Mouse (Mus musculus) brain, embryonic 18.5 days (tissue): ENCODE measurements around the gene Coro1c.

Experiments
- DNase-seq: peaks from one replicate; pipeline ENCODE4 v3.0.0-alpha.2; 2012; ENCODE audit warnings: low read depth, low spot score

The Coro1c gene

GRCm38 (mm10) chr5:113885623-113886022, 22.9 kb downstream of the Coro1c start:
- DNase-seq: no peak

DNA sequence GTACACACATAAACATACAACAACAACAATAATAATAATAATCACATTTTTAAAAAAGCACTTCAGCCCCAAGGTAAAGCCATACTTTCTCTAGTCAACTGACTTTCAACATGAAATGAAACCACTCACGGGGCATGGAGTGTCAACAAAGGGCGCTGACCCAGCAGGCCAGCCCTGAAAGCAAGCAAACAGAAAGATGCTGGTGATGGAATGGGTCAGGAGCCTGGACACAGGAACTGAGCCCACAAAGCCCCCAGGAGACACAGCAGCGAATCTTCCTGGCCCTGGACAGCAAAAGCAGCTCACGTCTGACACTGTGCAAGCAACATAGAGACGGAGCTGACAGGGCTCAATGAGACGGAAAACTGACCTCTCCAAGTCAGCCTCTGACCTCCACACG, 23.8 kb downstream of the Coro1c start:
- DNase-seq: no peak

DNA sequence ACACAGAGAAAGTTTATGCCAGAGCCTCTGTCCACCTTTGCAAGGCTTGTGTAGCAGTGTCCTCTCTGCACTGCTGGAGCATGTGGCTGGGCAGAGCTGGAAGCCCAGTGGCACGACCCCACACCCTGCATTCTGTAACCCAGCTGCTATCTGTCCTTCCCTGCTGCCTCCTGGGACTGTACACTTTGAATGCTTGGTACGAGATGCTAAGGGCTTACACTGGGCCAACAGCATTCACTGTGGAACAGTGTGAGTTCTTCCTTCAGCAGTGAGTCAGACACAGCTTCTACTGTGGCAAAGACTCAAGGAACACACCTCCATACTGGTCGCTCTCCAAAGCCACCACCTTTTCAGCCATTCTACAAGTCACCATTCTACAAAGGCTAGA, 25.2 kb downstream of the Coro1c start:
- DNase-seq: no peak

DNA sequence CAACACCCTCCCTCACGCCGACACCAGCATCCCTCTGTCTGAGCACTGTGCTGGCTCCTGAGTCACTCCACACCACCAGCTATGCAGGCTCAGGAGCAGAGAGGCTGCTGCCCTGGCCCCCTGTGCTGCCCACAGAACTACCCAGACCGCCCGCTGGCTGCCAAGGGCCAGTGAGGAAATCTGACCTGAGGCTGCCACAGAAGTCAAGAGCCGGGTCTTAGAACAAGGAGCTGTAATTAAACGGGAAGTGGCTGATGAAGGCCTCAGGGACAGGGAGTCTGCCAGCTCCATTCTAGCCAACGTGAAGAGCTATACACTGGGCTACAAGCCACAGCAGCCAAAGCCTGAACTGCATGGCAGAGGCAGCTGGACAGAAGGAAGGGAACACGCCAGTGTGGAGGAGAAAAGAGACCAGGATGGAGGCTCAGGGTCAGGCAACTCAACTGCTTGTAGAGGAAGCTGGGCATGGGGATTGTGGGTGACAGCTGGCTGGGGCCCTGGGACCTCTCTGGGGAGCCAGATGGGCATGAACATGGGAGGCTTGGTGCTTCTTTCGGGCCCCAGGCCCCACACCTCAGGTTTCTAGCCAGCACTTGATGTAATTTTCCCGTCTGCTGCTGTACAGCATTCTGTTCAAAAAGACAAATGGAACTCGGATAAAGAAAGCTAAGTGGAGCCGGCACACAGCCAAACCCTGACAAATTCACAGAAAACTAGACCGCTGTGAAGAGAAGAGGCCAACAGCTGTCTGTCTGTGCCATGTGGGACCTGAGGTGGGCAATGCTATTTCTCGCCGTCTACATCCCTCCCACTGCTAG, 25.8 kb downstream of the Coro1c start:
- no peak for DNase-seq

- no peak for DNase-seq
Observed at GRCm38 (mm10) chr5:113881136-113881535, 27.4 kb downstream of the Coro1c start.

DNA sequence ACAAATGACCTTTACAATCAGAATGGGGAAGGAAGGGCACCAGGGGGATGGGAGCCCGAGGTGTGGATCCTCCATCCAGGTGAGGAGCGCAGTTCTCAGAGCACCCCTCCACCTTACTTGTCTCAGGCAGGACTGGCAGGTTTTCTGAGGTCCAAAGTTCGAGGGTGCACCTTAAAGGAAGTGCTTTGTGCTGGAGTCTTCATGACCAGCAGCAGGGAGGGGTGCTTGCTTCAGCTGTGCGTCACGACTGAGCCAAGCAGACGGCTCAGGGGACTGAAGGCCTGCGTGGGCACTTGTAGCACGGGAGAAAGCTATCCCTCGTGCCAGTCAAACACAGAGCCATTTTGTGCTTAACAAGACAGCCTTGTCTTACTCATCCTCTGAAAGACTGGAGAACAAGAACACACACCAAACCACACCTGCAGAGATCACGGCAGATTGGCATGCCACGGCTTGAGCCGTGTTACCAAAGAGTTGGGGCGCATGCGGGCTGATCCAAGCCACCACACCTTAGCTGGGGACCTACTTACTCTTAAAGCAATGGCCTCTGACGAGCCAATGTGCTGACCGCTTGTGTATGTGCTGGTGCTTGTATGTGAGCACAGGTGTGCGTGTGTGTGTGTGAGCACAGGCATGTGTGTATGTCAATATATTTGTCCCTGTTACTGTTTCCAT, 29.5 kb downstream of the Coro1c start:
- DNase-seq: no peak

DNA sequence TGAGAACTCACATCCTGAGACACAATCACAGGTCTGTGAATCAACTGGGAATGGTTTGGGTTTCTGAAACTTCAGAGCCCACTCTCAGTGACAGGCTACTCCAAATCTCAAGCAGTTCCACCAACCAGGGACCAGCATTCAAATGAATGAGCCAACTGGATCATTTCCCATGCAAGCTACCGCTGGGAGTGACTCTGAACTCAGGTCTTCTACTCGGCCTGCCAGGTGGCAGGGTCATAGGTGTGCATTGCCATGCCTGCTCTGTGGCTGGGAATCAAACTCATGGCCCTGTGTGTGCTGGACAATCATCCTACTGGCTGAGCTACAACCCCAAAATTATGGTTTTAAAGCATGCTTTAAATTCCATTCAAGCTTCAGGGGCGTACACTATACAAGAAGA, 31.0 kb downstream of the Coro1c start:
- no peak for DNase-seq

- DNase-seq: no peak
Observed at GRCm38 (mm10) chr5:113876176-113876575, 32.4 kb downstream of the Coro1c start.

DNA sequence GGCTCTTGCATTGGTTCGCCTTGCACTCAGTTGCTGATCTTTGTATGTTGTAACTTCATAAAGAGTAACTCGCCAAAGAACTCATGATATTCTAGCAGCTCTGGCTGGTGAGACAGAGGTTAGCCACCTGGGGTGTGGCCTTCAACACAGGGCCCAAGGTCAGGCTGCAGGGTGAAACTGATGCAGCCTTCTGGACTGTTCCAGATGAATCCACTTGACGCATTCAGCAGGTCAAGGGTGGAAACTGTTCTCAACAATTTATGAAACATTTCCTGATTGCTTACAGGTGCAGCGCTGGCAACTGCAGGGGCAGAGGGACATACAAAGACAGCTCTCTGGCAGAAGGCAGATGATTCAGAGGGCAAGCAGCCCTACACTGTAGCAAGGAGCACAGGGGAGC, 32.9 kb downstream of the Coro1c start:
- DNase-seq: no peak

- DNase-seq: no peak
Observed at GRCm38 (mm10) chr5:113874063-113875024, 34.2 kb downstream of the Coro1c start.

DNA sequence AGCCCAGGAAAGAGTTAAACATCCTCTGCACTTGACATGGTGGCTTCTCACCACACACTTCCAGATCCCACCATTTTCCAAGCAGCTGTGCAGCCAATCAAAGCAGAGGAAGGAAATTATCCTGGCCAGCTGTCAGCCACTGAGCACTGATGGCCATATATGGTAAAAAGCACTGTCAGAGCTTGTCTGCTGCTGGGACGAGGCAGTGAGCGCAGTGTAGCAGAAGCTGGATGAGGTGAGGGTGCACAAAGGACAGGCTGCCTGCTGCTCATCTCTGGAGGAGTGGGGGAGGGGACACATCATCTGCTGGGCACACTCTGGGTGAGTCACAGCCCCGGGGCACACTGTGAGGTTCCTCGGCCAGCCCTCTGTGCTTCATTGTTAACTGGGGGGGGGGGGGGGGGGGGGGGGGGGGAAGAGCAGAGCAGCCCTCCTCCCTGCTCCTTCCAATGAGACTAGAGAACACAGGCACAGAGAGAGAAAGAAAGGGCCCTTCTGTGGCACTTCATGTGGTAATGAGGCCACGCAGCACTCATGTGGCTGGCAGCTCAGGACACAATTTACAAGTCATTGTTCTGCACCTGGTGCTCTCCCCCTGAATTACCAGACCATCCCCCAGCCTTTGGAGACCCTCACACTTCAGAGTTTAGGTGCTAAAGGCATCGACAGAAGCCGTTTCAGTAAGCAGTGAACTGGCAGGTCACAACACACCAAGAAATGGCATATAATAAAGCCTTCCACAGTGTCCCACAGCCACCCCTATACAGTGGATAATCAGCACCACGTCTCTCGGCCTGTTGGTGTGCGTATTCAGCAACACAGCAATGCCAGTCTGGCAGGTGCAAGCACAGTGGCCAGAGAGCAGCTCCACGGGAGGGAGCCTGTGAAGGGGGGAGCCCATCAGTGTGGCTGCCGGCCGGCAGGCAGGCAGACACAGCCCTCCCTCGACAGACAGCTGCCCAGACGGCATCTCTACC, 35.3 kb downstream of the Coro1c start:
- peak; percentile 76 for DNase-seq

DNA sequence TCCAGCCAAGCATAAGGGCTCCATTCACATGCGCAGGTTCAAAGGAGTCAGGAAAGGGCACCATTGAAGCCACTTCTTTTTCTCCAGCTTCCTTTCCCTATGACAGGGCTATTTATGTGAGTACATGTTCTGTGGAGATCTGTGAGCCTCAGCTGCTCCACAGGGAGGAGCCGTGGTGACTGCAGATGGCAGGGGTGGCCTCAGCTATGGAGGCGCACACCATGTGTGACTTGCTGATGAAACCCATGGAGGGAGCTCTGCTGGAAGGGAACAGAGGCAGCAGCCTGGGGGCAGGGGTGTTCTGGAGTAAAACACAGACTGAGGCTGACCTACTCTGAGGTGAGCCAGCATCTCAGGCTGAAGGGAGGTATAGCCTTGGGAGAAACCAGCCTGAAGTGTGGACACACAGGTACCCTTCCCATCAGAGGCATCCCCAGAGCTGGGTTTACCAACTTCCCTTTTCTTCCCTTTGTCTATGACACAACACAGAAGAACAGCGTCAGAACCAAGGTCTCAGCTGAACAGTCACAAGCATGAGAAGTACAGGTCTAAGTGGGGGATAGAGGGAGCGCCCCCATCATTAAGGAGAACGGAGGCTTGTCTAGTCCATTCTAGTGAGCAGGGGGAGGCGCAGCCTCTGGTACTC, 36.5 kb downstream of the Coro1c start:
- no peak for DNase-seq

GRCm38 (mm10) chr5:113870393-113871040, 38.0 kb downstream of the Coro1c start:
- DNase-seq: no peak

- no peak for DNase-seq
Observed at GRCm38 (mm10) chr5:113869132-113869531, 39.4 kb downstream of the Coro1c start.

- DNase-seq: no peak
Observed at GRCm38 (mm10) chr5:113864992-113865391, 43.6 kb downstream of the Coro1c start.

DNA sequence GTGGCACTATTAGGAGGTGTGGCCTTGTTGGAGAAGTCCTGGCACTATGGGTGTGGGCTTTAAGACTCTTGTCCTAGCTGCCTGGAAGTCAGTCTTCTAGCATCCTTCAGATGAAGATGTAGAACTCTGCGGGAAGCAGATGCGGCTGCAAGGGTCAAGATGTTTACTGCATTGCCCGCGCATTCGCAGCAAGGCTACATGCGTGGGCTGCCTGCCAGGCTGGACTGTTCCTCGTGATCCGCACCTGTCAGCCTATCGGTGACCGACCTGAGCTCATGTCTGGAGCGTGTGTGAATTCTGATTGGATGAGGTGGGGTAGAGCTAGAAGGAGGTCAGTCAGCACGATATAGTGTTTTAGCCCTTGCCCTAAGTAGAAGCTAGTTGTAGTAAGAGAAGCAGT, 44.6 kb downstream of the Coro1c start:
- DNase-seq: no peak

DNA sequence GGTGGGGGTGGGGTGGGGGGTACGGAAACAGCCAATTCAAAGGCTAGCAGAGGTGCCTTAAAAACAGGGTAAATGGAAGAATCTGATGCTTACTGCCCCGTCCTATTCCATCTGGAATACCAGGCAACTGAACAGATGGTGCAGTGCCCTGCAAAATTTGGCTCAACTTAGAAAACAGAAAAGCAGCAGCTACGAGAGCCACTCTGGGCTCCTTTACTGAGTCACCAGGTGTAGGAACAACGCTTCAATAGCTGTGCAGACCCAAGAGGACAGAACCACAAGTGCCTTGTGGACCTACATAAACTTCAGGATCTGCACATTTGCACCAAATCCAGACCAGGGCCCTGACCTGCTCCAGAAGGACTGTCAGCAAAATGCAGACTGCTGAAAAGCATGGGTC, 46.1 kb downstream of the Coro1c start:
- no peak for DNase-seq

GRCm38 (mm10) chr5:113861294-113861693, 47.3 kb downstream of the Coro1c start:
- no peak for DNase-seq

DNA sequence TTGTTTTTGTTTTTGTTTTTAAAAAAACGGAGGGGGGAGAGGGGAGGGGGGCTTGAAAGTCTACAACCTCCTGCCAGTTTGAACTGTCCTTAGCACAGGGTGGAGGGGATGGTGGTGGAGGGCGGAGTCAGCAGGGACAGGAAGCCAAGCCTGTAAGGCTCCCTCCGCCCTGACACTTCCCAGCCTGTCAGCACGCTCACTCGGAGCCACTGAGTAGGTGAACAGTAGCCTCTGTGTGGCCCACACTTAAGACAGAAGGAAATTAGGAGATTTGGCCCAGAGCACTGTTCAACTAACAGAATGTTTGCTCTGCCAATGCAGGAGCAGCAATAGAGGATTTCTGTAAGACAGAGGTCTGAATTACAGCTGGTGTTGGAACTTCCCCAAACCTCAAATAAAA, 49.6 kb downstream of the Coro1c start:
- DNase-seq: no peak

GRCm38 (mm10) chr5:113858550-113858949, 50.0 kb downstream of the Coro1c start:
- no peak for DNase-seq
